Mouse (Mus musculus): Measurements from ENCODE around the gene Tmem167b.

Tmem167b gene

DNA sequence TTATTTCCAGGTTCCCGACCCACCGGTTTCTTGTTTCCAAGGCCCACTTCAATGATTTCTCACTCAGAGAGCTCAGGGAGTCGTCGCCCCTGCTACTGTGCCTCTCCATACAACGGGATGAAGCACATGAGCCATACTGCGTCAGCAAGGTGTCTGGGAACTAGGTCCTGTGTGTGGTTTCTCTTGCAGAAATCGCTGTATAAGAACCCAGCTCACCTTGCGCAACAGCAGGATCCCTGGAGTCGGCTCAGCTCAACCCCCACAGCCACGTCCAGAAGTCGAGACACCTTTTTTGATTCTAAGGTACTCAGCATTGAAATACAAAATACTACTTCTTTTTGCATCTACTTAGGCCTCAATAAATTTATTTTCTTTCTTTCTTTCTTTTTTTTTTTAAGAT is 20.0 kb downstream of the Tmem167b start:
- in situ Hi-C loops (cut with MboI, MseI), result no loop called here

DNA sequence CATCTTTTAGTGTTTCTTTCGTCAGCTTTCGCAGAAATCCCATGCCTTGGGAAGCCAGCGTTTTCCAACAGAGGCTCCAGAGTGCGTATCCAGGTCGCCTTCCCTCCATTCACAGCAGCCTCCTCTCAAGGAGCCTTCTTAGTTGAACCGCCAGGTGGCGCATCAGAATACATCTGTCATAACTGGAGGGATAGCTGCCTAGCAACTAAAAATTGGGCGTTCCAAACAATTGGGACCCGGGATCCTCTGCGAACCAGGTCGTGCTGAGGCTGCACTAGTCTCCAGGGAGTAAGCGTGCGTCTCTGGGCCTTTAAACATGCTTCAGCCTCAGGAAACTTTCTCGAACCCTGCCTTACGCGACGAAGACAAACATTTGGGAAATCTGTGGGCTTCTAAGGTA is 25.0 kb downstream of the Tmem167b start:
- in situ Hi-C loops (cut with MboI, MseI), result no loop called here

DNA sequence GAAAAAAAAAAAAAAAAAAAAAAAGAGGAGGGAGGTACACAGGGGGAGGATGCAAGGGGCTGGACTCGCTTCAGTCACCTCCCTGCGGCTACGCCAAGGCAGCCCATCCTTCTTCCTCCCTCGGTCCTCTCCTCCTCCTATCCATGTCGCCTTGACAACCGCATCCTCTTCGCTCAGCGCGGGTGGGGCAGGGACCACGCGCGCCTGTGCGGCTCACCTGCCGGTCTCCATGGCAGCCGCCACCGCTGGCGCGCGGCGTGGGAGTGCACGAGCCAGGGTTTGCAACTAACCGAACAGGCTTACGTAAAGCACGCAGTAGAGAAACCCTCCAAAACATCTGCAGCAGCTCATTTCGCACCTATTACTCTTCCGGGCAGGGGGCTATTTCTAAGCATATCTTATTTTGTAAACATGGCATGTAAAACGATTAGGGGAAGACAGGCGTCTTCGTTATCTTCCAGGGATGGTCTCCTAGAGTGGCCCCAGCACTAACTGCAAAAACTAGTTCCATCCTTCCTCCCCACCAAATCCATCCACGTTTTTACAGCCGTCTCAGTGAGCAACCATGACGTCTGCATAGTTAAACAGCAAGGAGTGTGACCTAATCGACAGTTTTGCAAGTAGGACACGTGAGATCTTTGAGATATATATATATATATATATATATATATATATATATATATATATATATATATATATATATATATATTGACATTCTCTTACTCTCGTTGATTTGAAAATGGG is 25.6 kb downstream of the Tmem167b start, which contains the start of gene 5330417C22Rik:
Gene 5330417C22Rik (minus strand): TSS at position 20 of the 744 bp plus-strand sequence.
- in situ Hi-C loops (cut with MboI, MseI), result no loop called here

DNA sequence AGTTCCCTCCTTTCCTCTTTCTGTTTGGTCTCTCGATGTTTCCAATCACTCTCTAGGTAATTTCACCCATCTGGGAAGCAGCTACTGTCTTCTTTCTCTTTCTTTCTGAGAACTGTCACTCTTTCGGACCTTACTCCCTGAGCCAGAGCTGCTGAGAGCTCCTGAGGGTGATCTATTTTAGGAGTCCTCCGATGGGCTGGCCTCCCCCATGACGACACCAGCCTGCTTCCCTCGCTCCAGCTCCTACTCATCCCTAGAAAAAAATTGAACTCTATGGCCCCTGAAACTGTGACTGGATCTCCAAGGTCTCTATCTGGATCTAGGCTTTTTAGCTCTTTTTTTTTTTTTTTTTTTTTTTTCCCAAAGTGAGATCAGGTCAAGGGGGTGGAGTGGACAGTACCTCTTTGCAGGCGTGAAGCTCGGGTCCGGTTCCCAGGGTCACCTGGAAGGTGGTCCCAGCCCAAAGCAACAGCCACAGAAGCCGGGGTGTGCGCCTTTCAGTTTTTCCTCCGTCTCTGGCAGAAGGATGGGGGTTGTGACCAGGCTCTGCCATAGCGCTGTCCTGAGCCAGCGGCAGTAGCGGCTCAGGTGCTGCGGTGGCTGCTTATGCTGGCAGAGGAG is 26.3 kb downstream of the Tmem167b start:
- in situ Hi-C loops (cut with MboI, MseI), result no loop called here

DNA sequence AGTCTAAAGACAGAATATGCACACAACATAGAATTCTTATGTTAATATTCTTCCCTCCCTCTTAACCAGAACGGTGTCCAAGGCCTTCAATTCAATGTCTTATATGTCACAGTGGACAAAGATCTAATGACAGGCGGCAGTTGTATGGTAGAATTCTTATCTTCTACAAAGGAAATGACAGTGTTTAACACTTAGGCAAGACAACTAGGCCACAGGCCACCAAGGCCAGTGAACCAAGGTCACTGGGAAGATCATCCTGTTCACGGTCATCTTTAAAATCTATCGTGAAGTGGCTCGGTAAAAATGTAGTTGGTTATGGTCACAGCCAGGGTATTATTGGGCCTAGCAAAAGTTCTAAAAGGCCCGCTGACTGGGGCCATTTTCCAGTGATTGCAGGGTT is 28.3 kb downstream of the Tmem167b start, which contains the start of gene 1700013F07Rik:
Gene 1700013F07Rik (plus strand): TSS at position 200 of the 400 bp plus-strand sequence.
- in situ Hi-C loops (cut with MboI, MseI), result no loop called here

DNA sequence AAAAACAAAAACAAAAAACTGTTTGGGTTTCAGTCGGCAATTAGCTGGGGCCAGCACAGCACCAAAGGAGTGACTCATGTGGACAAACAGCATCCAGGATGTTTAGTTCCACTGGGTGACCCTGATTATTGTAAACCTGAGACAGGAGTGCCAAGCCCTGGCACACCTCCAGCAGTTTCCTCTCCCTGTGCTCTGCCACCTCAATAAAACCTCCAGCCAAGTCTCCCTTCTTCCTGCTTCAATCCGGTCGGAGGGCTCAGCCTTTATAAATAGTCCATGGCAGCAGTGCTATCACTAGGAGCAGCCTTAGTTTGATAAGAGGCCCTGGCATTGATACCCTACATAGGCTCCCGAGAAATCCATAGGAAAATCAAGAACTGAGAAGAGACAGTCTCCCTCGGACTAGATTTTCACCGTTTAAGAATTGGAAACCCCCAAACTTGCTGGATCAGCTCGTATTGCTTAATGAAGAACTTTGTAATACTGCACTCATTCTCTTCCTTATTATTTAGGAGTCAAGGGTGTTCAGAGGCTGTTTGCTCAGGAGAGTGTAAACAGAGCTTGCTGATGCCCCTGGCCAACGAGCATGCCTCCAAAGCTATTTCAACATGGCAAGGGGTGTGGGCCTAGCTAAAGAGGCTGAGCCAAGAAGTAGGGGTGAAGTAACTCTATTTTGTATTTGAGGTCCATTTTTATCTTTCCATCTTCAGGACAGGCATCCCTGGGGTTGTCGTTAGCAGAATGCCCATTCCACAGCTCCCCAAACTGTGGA is 29.0 kb downstream of the Tmem167b start:
- in situ Hi-C loops (cut with MboI, MseI), result no loop called here

DNA sequence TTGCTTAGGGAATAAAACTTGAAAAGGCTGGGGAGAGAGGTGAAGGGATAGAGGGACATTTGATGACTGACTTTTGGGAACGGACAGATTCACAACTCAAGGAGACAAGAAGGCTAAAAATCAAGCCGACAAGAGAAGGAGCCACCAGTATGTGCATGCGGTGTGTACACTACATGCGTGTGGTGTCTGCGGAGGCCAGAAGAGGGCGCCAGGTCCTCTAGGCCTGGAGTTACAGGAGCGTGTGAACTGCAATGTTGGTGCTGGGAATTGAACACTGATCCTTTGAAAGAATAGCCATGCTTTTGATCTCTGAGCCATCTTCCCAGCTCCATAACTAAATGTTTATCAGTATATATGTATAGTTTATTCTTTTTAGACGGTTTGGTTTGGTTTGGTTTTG is 33.8 kb downstream of the Tmem167b start:
- in situ Hi-C loops (cut with MboI, MseI), result loop anchor here in 1 of 2 experiments (5.0 kb wide), 1 partner anchor 51 kb away; no protein-coding TSS in a partner anchor

DNA sequence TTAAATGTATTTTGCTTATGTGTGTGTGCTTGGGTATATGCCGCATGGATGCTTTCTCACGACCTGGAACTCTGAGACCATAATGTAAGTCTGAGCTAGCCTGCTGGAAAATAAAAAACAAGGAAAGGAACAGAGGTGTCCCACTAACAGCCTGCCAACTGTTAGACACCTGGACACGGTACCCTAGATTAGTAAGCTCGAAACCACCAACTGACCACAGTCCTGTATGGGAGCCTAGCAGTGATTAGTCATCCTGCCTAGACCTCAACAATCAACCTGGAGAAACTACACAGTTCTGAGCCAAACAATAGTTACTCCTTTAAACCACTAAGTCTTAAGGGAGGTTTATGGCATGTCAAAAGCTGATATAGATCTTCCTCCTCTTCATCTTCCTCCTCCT is 38.9 kb downstream of the Tmem167b start:
- in situ Hi-C loops (cut with MboI, MseI), result no loop called here

DNA sequence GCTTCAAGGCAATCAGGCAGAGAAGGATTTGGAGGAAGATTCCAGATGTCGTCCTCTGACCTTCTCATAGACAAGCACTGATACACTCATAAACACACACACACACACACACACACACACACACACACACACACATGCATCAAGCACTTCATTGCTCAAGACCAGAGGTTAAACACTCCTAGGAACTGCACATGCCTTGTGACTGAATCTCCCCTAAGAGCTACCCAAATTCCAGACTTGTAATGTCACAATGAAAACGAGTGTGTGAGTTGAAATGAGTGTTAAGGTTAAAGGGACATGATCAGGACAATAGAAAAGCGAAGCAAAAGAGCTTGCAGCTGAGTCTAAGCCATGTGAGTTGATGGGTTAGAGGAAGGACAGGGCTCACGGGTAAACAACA is 44.0 kb downstream of the Tmem167b start:
- in situ Hi-C loops (cut with MboI, MseI), result no loop called here

DNA sequence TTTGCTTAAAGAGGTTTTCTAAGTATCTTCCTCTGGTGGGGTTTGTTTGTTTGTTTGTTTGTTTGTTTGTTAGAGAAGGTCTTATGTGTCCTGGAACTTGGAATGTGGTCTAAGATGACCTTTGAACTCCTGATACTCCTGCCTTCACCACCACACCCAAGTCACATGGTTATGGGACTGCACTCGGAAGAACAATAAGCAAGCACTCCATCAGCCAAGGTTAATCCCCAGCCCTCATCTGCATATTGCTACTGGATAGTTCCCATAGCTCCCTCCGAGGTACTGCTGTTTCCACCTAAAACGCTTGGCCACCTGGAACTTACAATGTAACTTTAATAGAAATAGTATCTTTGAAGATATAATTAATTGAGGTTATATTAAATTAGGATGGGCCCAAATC is 48.8 kb downstream of the Tmem167b start:
- in situ Hi-C loops (cut with MboI, MseI), result no loop called here

DNA sequence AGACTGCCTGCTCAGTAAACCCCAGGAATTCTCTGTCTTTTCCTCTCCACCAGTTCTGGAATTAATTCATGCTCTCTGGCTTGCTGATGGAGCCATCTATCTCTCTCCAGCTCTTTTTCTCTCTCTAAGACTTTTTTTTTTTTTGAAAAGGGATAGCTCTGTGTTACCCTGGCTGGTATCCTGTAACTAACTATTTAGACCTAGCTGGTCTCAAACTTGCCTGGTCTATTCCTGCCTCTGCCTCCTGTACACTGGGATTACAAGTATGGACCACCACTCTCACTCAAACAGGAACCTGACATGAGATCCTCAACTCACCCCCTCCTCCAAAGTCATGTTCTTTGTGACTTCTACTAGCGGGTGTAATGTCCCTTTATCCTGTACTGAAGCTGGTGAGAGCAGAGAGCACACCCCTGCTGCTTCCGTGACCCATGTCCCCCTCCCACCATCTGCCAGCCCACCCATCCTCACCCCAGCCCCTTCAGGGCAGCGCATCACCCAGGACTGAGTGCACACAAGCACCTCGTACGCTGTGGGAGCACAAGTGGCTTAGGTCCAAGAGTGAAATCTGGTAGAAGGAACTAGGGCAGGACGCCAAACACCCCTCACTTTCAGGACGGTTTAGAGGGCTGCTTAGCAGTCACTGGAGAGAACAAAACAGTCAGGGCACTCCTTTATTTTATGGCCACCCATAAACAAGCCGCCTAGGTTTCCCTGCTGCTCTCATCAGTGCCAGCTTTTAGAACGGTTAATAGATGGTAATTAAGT is 51.4 kb downstream of the Tmem167b start:
- in situ Hi-C loops (cut with MboI, MseI), result no loop called here

DNA sequence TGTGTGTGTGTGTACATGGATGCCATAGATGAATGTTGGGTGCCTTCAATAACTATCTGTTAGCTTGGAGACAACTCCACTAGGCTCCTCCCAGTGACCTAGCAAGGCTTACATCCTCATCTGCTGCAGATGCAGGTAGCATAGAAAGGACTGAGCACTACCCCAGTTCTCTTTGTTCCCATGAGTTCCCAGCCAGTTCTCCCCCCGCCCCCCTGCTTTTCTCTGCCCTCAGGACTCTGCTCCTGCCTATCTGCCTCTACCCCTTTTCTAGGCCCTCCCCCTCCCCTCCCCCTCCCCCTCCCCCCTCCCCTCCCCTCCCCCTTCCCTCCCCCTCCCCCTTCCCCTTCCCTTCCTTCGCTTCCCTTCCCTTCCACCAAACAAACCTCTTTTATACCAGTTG is 52.1 kb downstream of the Tmem167b start:
- in situ Hi-C loops (cut with MboI, MseI), result no loop called here

DNA sequence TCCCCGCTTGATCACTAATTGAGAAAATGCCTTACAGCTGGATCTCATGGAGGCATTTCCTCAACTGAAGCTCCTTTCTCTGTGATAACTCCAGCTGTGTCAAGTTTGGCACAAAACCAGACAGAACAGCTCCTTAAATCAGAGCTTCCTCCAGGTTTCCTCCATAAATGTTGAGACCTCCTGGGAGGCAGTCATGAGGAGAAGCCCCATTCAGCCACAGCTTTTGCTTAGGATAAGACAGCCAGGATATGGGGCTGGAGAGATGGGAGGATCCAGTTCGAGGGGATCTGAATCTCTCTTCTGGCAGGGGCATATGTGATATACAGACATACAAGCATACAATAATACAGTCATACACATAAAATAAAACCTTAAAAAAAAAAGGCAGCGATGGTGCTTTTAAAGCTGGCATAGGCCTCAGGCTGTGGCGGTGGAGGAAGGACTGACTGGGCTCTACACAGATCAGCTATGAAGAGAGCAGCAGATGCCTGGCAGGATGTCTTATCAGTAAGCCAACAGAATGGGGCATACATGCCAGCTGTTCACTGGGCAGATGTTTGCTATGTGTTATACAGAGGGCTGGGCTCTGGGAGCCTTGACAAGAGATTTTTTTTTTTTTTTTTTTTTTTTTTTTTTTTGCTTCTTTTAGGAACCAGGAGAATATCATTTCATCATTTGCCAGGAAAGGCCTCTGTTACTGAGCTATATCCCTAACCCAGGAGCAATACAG is 53.4 kb downstream of the Tmem167b start:
- in situ Hi-C loops (cut with MboI, MseI), result loop anchor here (10.0 kb wide), 2 partner anchors 556 to 1716 kb away; no protein-coding TSS in a partner anchor

Measured in T-helper 17 cell (primary cell).